Mouse (Mus musculus): ENCODE data around the gene Olfr806. TPM values are rescaled to one million over a fixed set of nuclear protein-coding genes. Genes with fewer than 3 reads are reported as not detected.

Olfr806 gene
- total RNA-seq (2021): not detected

DNA sequence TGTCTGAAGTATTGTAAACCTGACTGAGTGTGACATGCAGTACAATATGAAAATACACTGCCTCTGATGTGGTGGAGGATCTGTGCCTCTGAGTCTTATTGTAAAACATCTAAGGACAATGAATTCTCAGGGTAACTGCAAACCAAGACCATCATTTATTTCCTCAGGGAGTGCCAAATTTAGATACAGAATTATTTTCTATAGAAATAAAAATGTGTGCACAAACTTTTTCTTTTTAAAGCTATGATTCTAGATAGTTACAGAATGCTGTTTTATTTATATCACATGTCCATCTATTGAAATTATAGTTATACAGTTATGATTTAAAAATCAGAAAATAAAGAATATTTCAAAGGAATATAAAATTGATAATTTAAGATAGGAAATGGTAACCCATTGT is at the start of gene Olfr806:
Olfr806 (minus strand) TSS at position 101 of the 400 bp plus-strand sequence.
- intact Hi-C loops (cut with DNase I): no loop called here
- no peak for DNase-seq

DNA sequence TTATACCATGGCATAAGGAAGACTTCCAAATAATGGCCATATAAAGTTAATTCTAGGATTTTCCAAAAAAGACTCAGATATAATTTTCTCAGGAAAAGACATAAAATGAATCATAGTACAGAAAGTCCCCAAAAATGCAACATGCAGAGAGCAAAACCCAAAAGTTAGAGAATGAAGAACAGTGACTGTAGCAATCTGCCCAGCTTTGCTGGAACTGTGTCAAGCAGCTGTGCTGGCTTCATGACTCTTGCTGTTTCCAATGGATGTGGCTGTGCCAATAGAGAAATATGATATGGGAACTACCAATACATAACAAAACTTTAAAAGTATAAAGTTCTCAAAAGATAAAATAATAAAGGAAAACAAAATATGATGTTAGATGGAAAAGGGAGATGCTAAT is 36.4 kb upstream of the Olfr806 start:
- DNase-seq: no peak
- intact Hi-C loops (cut with DNase I): no loop called here

DNA sequence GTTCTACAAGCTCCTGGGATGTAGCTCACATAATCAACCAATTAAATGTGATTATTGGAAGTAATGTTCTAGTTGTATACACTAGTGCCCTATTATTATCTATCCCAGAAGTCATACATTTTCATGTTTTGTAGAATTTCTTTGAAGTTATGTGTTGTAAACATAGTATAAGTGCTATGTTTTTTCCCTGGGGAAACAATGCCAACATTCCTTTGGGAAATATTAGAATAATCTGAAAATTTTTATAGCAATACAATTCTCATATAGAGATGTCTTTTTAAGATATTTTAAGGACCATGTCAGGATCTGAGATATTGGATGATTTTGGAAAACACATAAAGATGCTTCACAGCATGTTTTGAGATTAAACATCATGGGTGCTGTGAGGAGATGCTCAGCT is 32.6 kb upstream of the Olfr806 start, which contains the start of gene Olfr809:
Olfr809 (plus strand) TSS at position 301 of the 400 bp plus-strand sequence.
- intact Hi-C loops (cut with DNase I): no loop called here
- DNase-seq: no peak

DNA sequence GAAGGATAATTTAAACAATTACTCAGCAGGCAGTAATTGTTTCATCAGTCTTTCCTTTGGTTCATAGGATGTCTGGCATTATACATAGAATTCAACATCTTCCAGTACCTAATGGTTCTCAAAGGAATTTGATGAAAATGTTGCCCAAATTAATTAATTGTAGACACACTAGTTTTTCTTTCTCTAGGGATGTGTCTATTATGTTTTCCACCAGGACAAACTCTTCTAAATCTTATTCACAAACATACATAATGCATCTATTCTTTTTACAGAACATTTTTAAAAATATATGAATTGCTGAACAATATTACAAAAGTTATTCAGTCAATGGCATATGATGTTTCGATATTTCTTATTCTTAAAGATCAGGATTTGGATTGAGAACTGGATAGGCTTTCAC is 23.5 kb upstream of the Olfr806 start, which contains the start of gene Olfr808:
Olfr808 (plus strand) TSS at position 301 of the 400 bp plus-strand sequence.
- no peak for DNase-seq
- intact Hi-C loops (cut with DNase I): no loop called here

DNA sequence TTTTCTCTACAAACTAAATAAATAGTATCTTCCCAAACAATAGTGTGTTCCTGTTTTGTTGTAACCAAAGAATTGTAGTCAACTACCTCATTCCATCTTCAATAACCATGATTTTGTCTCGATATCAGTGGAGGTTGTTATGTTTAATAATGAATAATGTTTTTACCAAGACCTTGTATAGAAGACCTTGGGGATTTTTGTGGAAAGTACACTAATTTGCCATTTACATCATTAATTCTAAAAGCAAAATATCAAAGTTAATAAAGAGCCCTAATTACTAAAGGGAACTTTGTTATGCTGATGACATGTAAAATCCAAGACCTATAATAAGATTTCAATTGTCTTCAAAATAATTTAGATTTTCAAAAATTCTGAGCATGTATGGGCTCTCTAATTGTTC is 16.0 kb upstream of the Olfr806 start, which contains the start of gene Olfr807:
Olfr807 (minus strand) TSS at position 101 of the 400 bp plus-strand sequence.
- DNase-seq: no peak
- intact Hi-C loops (cut with DNase I): no loop called here

DNA sequence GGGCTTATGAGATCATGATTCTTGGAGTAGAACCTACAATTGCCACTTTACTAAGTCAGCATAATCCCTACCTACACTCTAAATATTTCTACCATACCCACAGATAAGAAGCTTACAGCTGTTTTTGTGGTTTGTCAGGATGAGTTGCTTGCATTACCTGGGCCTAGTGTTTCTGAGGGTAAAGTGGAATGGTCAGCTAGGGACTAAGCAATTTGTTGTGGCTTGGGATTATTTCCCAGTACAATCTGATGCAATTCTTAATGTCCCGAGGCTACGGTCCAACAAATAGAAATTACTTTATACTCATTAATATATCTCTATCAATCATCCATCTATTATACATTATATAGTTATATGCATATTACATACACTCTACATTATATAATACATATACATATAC is 12.4 kb downstream of the Olfr806 start, which contains the start of gene Olfr805:
Olfr805 (minus strand) TSS at position 101 of the 400 bp plus-strand sequence.
- intact Hi-C loops (cut with DNase I): no loop called here
- DNase-seq: no peak

DNA sequence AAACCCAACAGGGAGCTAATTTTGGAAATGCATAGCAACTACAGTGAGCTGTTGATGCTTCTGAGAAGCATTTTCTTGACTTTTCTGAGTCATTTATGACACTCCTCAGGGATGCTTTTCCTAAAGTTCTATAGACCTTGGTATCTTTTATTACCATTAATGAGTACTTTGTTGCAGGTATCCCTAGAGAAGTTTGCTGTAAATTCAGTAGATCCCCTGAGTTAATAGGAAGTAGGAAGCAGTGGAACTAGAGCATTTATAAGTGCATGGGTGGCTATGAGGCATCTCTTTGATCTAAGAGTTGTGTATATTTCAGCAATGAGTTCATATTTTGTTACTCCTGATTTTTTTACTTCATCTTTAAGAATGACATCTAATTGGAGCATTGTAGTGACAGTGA is 38.8 kb downstream of the Olfr806 start, which contains the start of gene Olfr804:
Olfr804 (plus strand) TSS at position 301 of the 400 bp plus-strand sequence.
- DNase-seq: no peak
- intact Hi-C loops (cut with DNase I): no loop called here

DNA sequence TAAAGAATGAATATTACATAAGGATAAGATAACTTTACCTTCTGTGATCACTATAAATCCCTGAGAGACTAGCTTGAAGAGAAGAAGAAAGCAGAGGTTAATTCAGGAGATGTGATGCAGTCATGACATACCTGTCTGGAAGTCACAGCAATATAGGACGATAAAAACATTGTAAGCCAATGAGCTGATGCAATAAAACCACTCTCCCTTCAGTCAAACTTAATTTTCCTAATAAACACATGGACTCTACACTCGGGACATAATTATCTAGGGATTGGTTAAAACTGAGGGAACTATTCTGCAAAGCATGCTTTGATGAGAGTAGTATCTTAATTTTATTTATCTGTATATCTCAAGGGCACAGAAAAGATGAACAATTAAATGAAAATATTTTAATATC is 47.5 kb downstream of the Olfr806 start, which contains the start of gene Olfr803:
Olfr803 (minus strand) TSS at position 101 of the 400 bp plus-strand sequence.
- no peak for DNase-seq
- intact Hi-C loops (cut with DNase I): no loop called here

DNA sequence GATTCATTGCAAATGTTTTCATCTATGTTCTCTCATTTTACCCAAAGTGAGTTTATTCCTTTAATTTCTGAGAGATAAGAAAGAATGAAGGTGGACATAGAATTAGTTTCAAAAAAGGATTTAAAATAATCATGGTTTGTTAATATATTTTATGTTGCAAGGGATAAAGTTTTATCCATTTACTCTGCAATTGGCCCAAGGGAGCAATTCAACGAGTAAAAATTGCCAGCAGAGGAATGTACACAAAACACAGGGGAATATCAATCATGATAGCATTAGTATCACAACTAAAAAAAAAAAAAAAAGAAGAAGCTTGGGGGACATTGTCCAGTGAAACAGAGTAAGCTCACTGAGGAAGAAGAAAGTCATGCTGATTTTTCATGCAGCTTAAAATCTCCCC is 53.7 kb downstream of the Olfr806 start, which contains the start of gene Olfr802:
Olfr802 (minus strand) TSS at position 101 of the 400 bp plus-strand sequence.
- no peak for DNase-seq
- intact Hi-C loops (cut with DNase I): no loop called here

Small RNA genes within 50 kb of the gene (microRNA-seq; reads per million reads assigned to microRNA genes)
- not detected for gene Gm24485

Other genes starting within 250 kb of the Olfr806 start
- not detected for gene Olfr790, start 243.4 kb downstream of the Olfr806 start, total RNA-seq (2021)
- gene Olfr791, start 220.1 kb downstream of the Olfr806 start, total RNA-seq (2021): not detected
- gene Olfr792, start 202.8 kb downstream of the Olfr806 start, total RNA-seq (2021): not detected
- gene Olfr794, start 174.3 kb downstream of the Olfr806 start, total RNA-seq (2021): not detected
- gene Olfr796, start 129.4 kb downstream of the Olfr806 start, total RNA-seq (2021): not detected
- not detected for gene Olfr798, start 114.0 kb downstream of the Olfr806 start, total RNA-seq (2021)
- not detected for gene Olfr799, start 104.4 kb downstream of the Olfr806 start, total RNA-seq (2021)
- gene Olfr800, start 84.2 kb downstream of the Olfr806 start, total RNA-seq (2021): not detected
- not detected for gene Olfr801, start 68.1 kb downstream of the Olfr806 start, total RNA-seq (2021)
- gene Olfr802, start 53.8 kb downstream of the Olfr806 start, total RNA-seq (2021): not detected
- gene Olfr803, start 47.6 kb downstream of the Olfr806 start, total RNA-seq (2021): not detected
- gene Olfr804, start 38.7 kb downstream of the Olfr806 start, total RNA-seq (2021): not detected
- not detected for gene Olfr805, start 12.5 kb downstream of the Olfr806 start, total RNA-seq (2021)
- not detected for gene Olfr807, start 15.9 kb upstream of the Olfr806 start, total RNA-seq (2021)
- gene Olfr808, start 23.6 kb upstream of the Olfr806 start, total RNA-seq (2021): not detected
- not detected for gene Olfr809, start 32.7 kb upstream of the Olfr806 start, total RNA-seq (2021)
- gene Olfr810, start 53.0 kb upstream of the Olfr806 start, total RNA-seq (2021): not detected
- gene Olfr811, start 62.5 kb upstream of the Olfr806 start, total RNA-seq (2021): not detected
- not detected for gene Olfr812, start 104.2 kb upstream of the Olfr806 start, total RNA-seq (2021)
- gene Olfr813, start 113.4 kb upstream of the Olfr806 start, total RNA-seq (2021): not detected
- not detected for gene Olfr814, start 137.9 kb upstream of the Olfr806 start, total RNA-seq (2021)
- not detected for gene Olfr815, start 163.9 kb upstream of the Olfr806 start, total RNA-seq (2021)
- not detected for gene Olfr816, start 173.7 kb upstream of the Olfr806 start, total RNA-seq (2021)
- gene Olfr818, start 207.2 kb upstream of the Olfr806 start, total RNA-seq (2021): not detected
- not detected for gene Olfr819, start 225.3 kb upstream of the Olfr806 start, total RNA-seq (2021)
- gene Olfr247, start 234.2 kb upstream of the Olfr806 start, total RNA-seq (2021): not detected
- not detected for gene Gm10310, start 243.1 kb upstream of the Olfr806 start, total RNA-seq (2021)

Measured in left cerebral cortex, postnatal 4 days (tissue).